Mouse (Mus musculus): ENCODE results near the gene Fscn3. TPM values are rescaled to one million over a fixed set of nuclear protein-coding genes. Genes with fewer than 3 reads are reported as not detected.

Gene Fscn3
- not detected for polyA plus RNA-seq (2017; shearing (Covaris generic))

DNA sequence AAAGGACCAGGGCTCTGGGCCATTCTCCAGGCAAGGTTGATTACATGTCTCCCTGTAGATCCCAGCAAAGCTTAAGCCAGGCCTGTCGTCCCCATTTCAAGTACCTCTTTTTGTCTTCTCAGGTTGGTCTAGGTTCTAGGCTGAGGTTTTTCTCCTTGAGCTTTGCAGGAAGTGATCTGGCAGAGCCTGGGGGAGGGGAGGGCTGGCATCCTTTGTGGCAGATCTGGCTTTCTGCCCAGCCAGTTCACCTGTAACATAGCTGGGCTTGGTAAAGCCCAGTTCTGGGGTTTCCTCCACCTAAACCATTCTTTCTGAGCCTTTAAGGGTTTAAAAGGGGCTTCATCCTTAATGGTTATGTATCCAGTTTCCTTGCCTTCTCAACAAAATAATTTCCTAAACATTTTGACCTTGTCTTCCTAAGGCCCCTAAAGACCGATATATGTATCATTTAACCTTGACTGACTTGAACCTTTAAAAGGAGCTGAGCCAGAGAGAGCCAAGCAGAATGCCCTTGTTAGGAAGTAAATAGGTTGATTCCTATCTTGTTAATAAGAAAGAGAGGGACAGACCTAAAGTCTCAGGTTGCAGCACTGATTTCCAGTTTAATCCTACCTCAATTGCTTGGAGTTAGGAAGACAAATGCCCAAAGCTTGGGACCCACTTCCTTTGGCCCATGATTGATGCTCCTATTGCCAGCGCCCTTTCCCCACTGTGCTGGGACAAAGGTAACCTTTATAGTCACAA, at the start of gene Fscn3:
Gene Fscn3, plus strand, starts transcription at position 694 of the 744 bp plus-strand sequence.

DNA sequence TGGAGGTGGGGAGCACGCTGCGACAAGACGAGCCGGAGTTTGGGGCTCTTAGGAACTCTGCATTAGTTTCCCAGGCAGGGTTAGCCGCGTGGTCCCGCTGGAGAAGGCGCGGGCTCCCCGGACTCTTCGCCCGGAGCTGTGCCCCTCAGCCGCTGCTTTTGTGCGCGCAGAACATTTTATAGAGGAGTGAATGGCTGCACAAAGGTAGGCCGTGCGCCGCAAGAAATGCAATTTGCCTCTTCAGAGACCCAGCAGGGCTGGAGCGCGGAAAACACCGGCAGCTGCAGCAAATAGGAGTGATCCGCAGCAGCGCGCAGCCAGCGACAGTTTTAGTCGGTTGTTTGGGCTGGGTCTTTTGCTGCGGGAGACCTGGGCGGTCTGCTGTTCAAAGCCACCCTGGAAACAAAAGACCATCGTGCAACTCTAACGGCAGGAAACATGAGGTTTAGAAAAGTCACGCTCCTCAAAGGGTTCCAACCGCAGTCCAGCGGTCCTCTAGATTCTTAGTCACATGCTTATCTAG, 29.8 kb upstream of the Fscn3 start, which contains the start of gene Zfp800:
Gene Zfp800, minus strand, starts transcription at position 325 of the 523 bp plus-strand sequence.

DNA sequence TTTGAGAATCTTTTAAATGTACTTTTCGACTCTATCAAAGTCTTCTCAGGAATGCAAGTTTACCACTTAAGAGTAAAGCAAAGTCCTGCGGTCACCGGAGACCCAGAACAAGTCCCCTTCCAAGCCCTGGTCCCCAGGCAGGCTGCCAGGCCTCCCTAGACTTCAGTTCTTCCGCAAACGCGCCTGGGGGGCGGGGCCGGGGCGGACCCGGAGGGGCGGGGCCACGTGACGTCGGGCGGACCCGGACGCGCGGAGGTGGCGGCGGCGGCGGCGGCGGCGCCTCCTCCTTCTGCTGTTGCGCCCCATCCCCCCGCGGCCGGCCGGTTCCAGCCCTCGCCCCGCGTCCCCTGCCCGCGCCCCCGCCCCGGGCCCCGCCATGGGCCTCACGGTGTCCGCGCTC, 4.3 kb upstream of the Fscn3 start, which contains the start of gene Arf5:
Gene Arf5, plus strand, starts transcription at position 248 of the 400 bp plus-strand sequence.

DNA sequence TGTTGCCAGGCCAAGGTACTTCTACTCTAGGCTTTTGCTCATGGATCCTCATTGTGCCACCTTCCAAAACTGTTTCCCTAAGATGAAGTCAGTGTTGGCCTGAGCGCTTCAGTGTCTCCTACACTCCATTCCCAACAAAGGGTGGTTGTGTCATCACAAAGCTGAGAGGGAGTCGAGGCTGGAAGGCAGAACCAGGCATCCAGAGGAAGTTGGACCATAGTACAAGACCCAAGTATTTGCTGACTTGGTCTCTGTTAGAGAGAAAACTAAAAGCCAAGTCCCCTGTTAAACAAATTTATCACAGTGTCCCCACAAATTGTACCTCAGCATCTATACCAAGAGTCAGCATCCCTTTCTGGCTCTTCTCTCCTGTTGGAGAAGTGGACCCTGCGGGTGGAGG, 701 bp downstream of the Fscn3 start, which contains the start of gene Gcc1:
Gene Gcc1, minus strand, starts transcription at position 101 of the 400 bp plus-strand sequence.

DNA sequence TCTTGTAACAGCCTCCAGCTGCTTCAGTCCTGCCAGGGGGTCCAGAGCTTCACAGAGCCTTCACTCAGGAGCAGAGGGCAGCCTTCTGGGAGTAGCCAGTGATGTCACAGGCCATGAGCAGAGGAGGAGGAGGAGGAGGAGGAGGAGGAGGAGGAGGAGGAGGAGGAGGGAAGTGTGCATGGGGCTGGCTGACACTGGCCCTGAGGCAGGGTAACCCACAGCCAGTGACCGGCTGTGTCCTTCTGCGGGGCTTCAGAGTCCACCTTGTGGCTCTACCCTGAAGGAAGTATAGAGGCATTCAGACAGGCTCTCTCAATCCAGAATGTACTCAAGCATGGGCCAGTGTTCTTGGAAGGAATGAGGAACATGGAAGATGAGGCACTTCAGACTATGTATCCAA, 21.7 kb downstream of the Fscn3 start, which contains the start of gene Pax4:
Gene Pax4, minus strand, starts transcription at position 101 of the 400 bp plus-strand sequence.

DNA sequence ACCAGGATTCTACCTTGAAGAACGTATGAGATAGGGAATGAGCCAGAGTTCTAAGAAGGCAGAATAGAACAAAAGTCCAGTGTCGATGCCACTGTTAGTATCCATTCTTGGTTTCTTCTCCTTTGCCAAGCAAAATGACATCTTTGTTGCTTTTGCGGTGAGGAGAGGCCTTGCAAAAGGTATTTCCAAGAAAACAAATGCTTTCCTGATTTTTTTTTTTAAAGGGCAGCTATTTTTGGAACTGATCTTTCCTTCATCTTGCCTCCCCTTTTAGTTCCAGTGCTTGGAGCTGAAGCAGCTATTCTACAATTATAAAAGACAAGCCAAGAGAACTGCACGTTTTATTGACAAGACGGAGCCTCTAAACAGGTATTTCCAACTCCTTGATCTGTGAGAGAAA, 47.2 kb downstream of the Fscn3 start, which contains the start of gene Snd1:
Gene Snd1, plus strand, starts transcription at position 301 of the 400 bp plus-strand sequence.

Other genes with a start within 250 kb of the Fscn3 start
- gene Zfp800, start 29.8 kb upstream of the Fscn3 start, polyA plus RNA-seq (2017; shearing (Covaris generic)), result 38.6 TPM
- gene Arf5, start 4.2 kb upstream of the Fscn3 start, polyA plus RNA-seq (2017; shearing (Covaris generic)), result 106 TPM
- 28.4 TPM for gene Gcc1, start 601 bp downstream of the Fscn3 start, polyA plus RNA-seq (2017; shearing (Covaris generic))
- gene Pax4, start 21.6 kb downstream of the Fscn3 start, polyA plus RNA-seq (2017; shearing (Covaris generic)), result not detected
- gene Snd1, start 47.4 kb downstream of the Fscn3 start, polyA plus RNA-seq (2017; shearing (Covaris generic)), result 130 TPM

Measured in activated CD4-positive, CD25-positive, alpha-beta regulatory T cell, adult 9 weeks (primary cell).